Mouse (Mus musculus): ENCODE measurements at regions not wholly inside any gene's neighbourhood (a gene's known extent, or its start where the extent isn't known, plus 50 kb on each side); places are given as distances from the start of the nearest gene placed in this dataset.

DNA sequence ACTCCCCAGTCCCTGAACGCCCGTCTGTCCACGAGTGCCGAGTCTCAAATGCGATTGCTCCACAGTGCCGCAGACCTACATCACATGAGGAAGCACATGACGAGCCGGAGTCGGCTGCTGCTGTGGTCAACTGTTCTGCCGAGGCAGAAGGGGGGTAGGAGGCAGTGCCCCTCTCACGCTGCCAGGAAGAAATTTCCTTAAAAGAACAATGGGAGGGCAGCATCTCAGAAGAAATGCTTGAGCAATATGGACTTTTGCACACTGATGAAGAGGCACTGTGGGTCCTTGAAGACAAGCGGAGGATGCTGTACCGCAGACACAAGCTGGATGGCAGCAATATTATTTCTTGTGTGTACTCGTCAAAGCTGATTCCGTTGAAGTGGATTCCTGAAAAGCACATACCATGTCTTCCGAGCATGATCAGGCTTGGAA, 162.6 kb downstream of the Gm11361 start:
- TF ChIP-seq EP300 (optimal IDR thresholded peaks at IDR 0.05) (no peak), CTCF (IDR thresholded peaks at IDR 0.05; ENCODE audit: low read depth) (peak; percentile 57)
